Mouse (Mus musculus) limb, embryonic 10.5 days (tissue): ENCODE data around the gene Keg1. TPM values are rescaled to one million over a fixed set of nuclear protein-coding genes. Genes with fewer than 3 reads are reported as not detected.

Experiments used
- polyA plus RNA-seq: library from polyadenylated mRNA; unstranded; fragments of >200 nt; fragmentation: Nextera tagmentation; extraction: Ambion mirVana; gene quantifications from 2 replicates; pipeline ENCODE4 v1.2.1, GENCODE M21; 2016

Gene Keg1
- polyA plus RNA-seq, 1 experiment from 2014 or later, result not detected

Other genes starting within 250 kb of the Keg1 start
- 0.05 and 0.08 TPM in 2 replicates for gene Mpeg1, start 235.0 kb upstream of the Keg1 start, polyA plus RNA-seq
- 1.8 and 2.3 TPM in 2 replicates for gene Dtx4, start 194.3 kb upstream of the Keg1 start, polyA plus RNA-seq
- gene Fam111a, start 150.0 kb upstream of the Keg1 start, polyA plus RNA-seq, result 11.5 and 15.4 TPM in 2 replicates
- not detected in 2 replicates for gene Gm4952, start 95.8 kb upstream of the Keg1 start, polyA plus RNA-seq
- not detected in 2 replicates for gene Glyat, start 62.5 kb upstream of the Keg1 start, polyA plus RNA-seq
- gene Olfr1442, start 25.3 kb upstream of the Keg1 start, polyA plus RNA-seq, result not detected in 2 replicates
- gene Olfr1443, start 17.7 kb upstream of the Keg1 start, polyA plus RNA-seq, result not detected in 2 replicates
- 1.8 and 2.2 TPM in 2 replicates for gene Cntf, start 69.8 kb downstream of the Keg1 start, polyA plus RNA-seq
- 11.0 and 13.5 TPM in 2 replicates for gene Zfp91, start 100.3 kb downstream of the Keg1 start, polyA plus RNA-seq
- gene Lpxn, start 100.4 kb downstream of the Keg1 start, polyA plus RNA-seq, result 0.68 and 0.78 TPM in 2 replicates
- not detected in 2 replicates for gene Gm5244, start 150.9 kb downstream of the Keg1 start, polyA plus RNA-seq
- not detected in 2 replicates for gene Olfr1444, start 161.5 kb downstream of the Keg1 start, polyA plus RNA-seq
- not detected in 2 replicates for gene Olfr1445, start 188.1 kb downstream of the Keg1 start, polyA plus RNA-seq
- not detected in 2 replicates for gene Olfr1446, start 197.7 kb downstream of the Keg1 start, polyA plus RNA-seq
- not detected in 2 replicates for gene Olfr1447, start 208.0 kb downstream of the Keg1 start, polyA plus RNA-seq
- not detected in 2 replicates for gene Olfr1448, start 228.6 kb downstream of the Keg1 start, polyA plus RNA-seq
- gene Olfr1449, start 235.1 kb downstream of the Keg1 start, polyA plus RNA-seq, result not detected in 2 replicates